Mouse (Mus musculus) right cerebral cortex, postnatal 36 days (tissue): ENCODE data around the gene Krtap29-1.

Source experiments
- DNase-seq, 2 experiments: peaks; one replicate each; pipeline ENCODE4 v3.0.0; 2022; ENCODE audit warnings: low spot score in 2 of 2, mixed read lengths in 1 of 2

Gene Krtap29-1

GRCm38 (mm10) chr11:99978953-99979352 is at the start of gene Krtap29-1:
Gene Krtap29-1, minus strand, starts transcription at chr11:99979053.
- DNase-seq: no peak

GRCm38 (mm10) chr11:100021438-100021837 is 42.6 kb upstream of the Krtap29-1 start:
- peak in 1 of 2 experiments; percentile 7 for DNase-seq

- DNase-seq: no peak
Measured at GRCm38 (mm10) chr11:100019466-100019865, 40.6 kb upstream of the Krtap29-1 start.

GRCm38 (mm10) chr11:100016112-100016511 is 37.3 kb upstream of the Krtap29-1 start, which contains the start of gene Krt33a:
Gene Krt33a, minus strand, starts transcription at chr11:100016212.
- no peak for DNase-seq

GRCm38 (mm10) chr11:100013691-100014171 is 34.9 kb upstream of the Krtap29-1 start:
- DNase-seq: no peak

- no peak for DNase-seq
Measured at GRCm38 (mm10) chr11:100010682-100011081, 31.8 kb upstream of the Krtap29-1 start.

- peak in 1 of 2 experiments; percentile 45 for DNase-seq
Measured at GRCm38 (mm10) chr11:100008336-100008735, 29.5 kb upstream of the Krtap29-1 start.

GRCm38 (mm10) chr11:100006624-100007023 is 27.8 kb upstream of the Krtap29-1 start:
- no peak for DNase-seq

GRCm38 (mm10) chr11:100005905-100006304 is 27.1 kb upstream of the Krtap29-1 start:
- DNase-seq: no peak

- peak in 1 of 2 experiments; percentile 15 for DNase-seq
Measured at GRCm38 (mm10) chr11:100004846-100005245, 26.0 kb upstream of the Krtap29-1 start.

- DNase-seq: no peak
Measured at GRCm38 (mm10) chr11:99999091-99999490, 20.2 kb upstream of the Krtap29-1 start.

GRCm38 (mm10) chr11:99994384-99994661 is 15.5 kb upstream of the Krtap29-1 start:
- DNase-seq: no peak

- DNase-seq: no peak
Measured at GRCm38 (mm10) chr11:99993620-99994383, 14.9 kb upstream of the Krtap29-1 start, which contains the start of gene Krtap17-1. Gene Krtap17-1, minus strand, starts transcription at chr11:99993994.

- DNase-seq: no peak
Measured at GRCm38 (mm10) chr11:99990571-99990970, 11.7 kb upstream of the Krtap29-1 start.

- no peak for DNase-seq
Measured at GRCm38 (mm10) chr11:99989881-99990405, 11.1 kb upstream of the Krtap29-1 start.

GRCm38 (mm10) chr11:99988530-99988929 is 9.7 kb upstream of the Krtap29-1 start:
- DNase-seq: no peak

- DNase-seq: no peak
Measured at GRCm38 (mm10) chr11:99986180-99986647, 7.4 kb upstream of the Krtap29-1 start, which contains the start of gene Krtap16-1. Gene Krtap16-1, minus strand, starts transcription at chr11:99986597.

- DNase-seq: peak; percentile 55 to 58
Measured at GRCm38 (mm10) chr11:99985291-99986092, 6.6 kb upstream of the Krtap29-1 start.

- no peak for DNase-seq
Measured at GRCm38 (mm10) chr11:99983442-99983841, 4.6 kb upstream of the Krtap29-1 start.

- DNase-seq: no peak
Measured at GRCm38 (mm10) chr11:99982731-99983130, 3.9 kb upstream of the Krtap29-1 start.

GRCm38 (mm10) chr11:99965961-99966360 is 12.9 kb downstream of the Krtap29-1 start:
- DNase-seq: no peak

- DNase-seq: no peak
Measured at GRCm38 (mm10) chr11:99964213-99964612, 14.6 kb downstream of the Krtap29-1 start.
